Comparison of ENCODE assay signal across 14 mouse cellular contexts in the genomic region with DNA sequence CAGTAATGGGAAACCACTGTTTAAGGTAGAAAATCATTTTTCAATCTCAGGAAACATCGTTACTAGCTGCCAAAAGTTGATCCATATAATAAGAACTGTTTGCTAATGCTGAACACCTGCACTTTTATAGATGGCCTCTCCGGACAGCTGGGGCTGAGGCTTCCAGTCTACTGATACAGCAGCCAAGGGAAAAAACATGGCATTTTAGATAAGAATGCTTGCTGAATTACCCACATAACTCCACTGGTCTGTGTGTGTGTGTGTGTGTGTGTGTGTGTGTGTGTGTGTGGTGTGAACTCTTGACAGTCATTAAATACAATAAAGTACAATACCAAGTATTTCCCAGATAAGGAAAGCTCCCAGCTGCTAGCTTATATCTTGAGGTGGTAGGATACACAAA.
DNase-seq lines count a peak whose midpoint lies in the region; ATAC-seq lines count a peak whose summit lies in the region.
"Had no signal": no experiment of that assay in that cellular context is flagged by ENCODE, and none has a peak within 500 bp of the region (broad histone marks: within the 10 kb centered on the region; RNA-seq: fewer than 3 reads in every experiment).

No protein-coding gene starts in this region.

- DNase-seq in embryo, embryonic 11 days, result peak; percentile 5
- no peak for DNase-seq in embryo, embryonic 9.5 days (ENCODE audit: extremely low spot score)
- peak; percentile 5 to 13 for DNase-seq in kidney, postnatal 4 days
- no peak for DNase-seq in kidney, adult 11 months
- DNase-seq in left cerebral cortex, postnatal 14 days (ENCODE audit: low spot score in 2 of 2), result no peak
- no peak for DNase-seq in thymus, postnatal 4 days
- DNase-seq: adrenal gland, adult 2 months; cerebellum, adult 8-10 months; gastrocnemius, adult 2 months; heart, postnatal 14 days; spleen, adult 18-20 months had no signal

- ATAC-seq in common myeloid progenitor, adult 5-6 weeks (replicated peaks; ENCODE audit: low read depth, poor library complexity, severe bottlenecking), result peak; percentile 42; the same call in 1 of the 2 replicates
- ATAC-seq in megakaryocyte progenitor cell, adult 5-6 weeks (replicated peaks; ENCODE audit: poor library complexity), result peak; percentile 39; the same call in 1 of the 2 replicates
- ATAC-seq: lung, postnatal 0 days had no signal

- intact Hi-C loops in left cerebral cortex, postnatal 14 days (cut with DNase I), result no loop called here

Comparison
In these comparisons a context has a peak if more than half of its experiments do, and no peak if none do; other contexts are left out.
1. DNase-seq: peak in embryo, embryonic 11 days (single experiment) and kidney, postnatal 4 days (2 of 2); none in embryo, embryonic 9.5 days (single experiment), kidney, adult 11 months (single experiment), left cerebral cortex, postnatal 14 days (0 of 2) and thymus, postnatal 4 days (single experiment).